Mouse (Mus musculus) lung, postnatal 36 days (tissue): ENCODE results near the gene Gpnmb.

Experiments
- DNase-seq: peaks from one replicate; pipeline ENCODE4 v3.0.0; 2022; ENCODE audit warnings: mixed read lengths

Gene Gpnmb

GRCm38 (mm10) chr6:49032783-49033182, 3.6 kb upstream of the Gpnmb start:
- no peak for DNase-seq

- no peak for DNase-seq
These were observed 919 bp downstream of the Gpnmb start for GRCm38 (mm10) chr6:49037268-49037662.

DNA sequence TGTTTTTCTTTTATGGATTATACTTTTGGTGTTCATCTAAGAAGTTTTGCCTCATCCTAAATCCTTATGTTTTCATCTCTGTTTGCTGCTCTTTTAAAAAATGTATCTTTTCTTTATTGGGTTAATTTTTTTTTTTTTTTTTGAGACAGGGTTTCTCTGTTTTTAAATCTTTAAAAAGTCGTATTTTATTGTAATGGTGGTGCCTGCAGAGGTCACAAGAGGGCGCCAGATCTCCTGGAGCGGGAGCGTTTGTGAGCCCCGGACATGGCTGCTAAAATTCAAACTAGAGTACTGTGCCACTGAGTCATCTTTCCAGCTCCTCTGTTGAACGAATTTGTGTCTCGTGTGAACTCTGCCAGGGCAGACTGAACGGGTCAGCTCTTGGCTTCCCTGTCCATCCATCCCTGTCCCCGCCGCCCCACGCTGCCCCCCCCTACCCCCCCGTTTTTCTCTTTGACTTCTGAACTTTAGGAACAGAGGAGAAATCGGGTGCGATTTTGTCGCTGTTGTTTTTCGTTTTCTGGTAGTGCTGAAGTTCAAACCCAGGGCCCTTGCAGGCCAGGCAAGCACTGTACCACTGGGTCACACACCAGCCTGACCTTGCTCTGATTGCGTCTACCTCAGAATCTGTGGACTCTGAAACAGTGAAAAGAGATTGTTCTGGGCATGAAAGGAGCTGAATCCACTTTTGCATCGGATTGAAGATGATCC, 3.3 kb downstream of the Gpnmb start:
- peak; percentile 70 for DNase-seq

- no peak for DNase-seq
These were observed 10.2 kb downstream of the Gpnmb start for GRCm38 (mm10) chr6:49046502-49046901.

DNA sequence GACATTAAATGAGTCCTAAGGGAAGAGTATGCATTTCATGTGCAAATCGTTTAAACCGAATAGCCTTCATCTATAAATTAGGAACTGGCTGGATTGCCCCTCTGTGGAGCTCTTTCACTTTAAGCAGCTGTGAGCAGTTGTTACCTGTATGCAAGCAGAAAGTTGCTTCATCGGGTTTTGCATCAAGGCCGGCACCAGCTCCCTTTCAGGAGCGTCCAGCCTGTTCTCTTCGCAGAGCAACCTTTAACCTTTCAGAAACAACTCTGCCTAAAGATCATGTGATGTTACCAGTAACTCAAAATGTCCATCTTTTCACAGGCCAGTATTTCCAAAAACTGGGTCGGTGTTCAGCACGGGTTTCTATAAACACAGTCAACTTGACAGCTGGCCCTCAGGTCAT, 10.6 kb downstream of the Gpnmb start:
- no peak for DNase-seq

DNA sequence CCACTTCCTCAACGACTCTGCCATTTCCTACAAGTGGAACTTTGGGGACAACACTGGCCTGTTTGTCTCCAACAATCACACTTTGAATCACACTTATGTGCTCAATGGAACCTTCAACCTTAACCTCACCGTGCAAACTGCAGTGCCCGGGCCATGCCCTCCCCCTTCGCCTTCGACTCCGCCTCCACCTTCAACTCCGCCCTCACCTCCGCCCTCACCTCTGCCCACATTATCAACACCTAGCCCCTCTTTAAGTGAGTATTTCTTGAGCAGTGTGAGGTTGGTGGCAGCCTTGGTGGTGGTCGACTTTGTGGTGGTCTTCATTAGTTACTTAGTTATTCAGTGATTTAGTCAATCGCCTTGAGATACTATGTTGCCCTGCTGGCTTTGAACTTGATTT, 11.5 kb downstream of the Gpnmb start:
- no peak for DNase-seq

- no peak for DNase-seq
These were observed 12.0 kb downstream of the Gpnmb start for GRCm38 (mm10) chr6:49048395-49048794.

GRCm38 (mm10) chr6:49050677-49051410, 14.5 kb downstream of the Gpnmb start:
- DNase-seq: no peak

- DNase-seq: no peak
These were observed 15.8 kb downstream of the Gpnmb start for GRCm38 (mm10) chr6:49052191-49052590.

DNA sequence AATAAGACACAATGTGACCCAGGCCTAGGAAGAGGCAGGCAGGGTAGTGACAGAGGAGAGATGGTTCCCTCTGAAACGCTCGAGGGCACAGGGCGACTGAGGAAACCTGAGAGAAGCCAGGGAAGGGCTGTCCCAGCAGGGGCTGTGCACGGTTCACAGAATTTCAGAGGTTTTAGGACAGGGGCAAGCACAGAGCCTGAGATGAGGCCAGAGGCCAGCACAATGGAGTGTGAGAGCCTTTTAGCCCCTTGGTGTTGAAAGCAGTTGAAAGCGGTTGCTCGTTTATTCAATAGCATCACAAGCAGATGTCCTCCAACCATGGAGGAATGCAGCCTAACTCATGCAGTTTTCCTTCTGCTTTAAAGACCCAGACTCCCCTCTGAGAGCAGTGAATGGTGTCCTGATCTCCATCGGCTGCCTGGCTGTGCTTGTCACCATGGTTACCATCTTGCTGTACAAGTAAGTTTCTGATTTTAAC, 18.9 kb downstream of the Gpnmb start:
- no peak for DNase-seq

GRCm38 (mm10) chr6:49056009-49056408, 19.7 kb downstream of the Gpnmb start:
- DNase-seq: no peak

- DNase-seq: peak; percentile 80
These were observed 21.0 kb downstream of the Gpnmb start for GRCm38 (mm10) chr6:49057053-49058021.

- no peak for DNase-seq
These were observed 32.0 kb downstream of the Gpnmb start for GRCm38 (mm10) chr6:49068361-49068760.

DNA sequence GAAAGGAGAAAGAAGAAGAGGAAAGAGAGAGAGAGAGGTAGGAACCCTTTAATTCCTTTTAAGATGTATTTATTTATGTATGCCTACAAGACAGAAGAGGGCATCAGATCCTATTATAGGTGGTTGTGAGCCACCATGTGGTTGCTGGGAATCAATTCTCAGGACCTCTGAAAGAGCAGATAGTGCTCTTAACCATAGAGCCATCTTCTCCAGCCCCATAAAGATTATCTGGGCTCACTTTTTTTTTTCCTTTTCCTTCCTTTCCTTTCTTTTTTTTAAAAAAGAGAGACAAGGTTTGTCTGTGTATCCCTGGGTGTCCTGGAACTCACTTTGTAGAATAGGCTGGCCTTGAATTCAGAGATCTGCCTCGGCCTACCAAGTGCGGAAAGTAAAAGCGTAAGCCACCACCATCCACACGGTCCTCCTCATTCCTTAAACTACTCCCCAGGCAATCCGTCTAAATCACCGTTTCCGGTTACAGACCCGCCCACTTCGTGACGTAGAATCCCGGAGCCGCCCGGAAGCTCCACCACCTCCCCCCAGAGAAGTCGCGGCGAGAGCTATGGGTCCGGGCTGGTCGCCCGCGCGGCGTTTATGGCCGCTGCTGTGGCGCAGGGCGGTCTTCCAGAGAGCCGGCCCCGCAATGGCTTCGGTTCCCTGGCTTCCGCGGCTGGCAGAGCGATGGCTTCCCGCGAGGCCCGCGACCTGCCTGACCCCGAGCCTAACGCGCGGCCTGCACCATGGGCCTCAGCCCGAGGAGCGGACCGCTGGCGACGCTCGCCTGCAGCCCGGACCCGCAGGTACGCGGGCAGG, 37.2 kb downstream of the Gpnmb start, which contains the start of gene Malsu1:
Gene Malsu1 (plus strand): TSS at position 492 of the 813 bp plus-strand sequence.
- DNase-seq: peak; percentile 97

DNA sequence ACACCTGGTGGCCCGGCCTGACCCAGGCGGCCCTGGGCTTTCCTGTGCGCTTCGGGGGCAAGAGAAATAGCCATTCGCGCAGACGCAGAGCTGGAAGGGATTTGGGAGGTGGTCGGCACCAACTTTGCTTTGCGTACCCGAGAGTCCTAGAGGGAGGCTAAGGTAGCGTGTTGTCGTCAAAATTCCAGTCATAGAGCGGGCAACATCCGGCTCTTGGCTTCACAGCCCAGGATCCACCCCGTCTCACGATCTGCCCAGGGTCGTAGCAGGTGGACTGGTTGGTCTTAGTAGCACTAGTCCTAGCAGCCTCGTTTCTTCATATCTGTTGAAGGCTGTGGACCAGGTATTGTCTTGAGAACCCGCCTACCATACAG, 37.8 kb downstream of the Gpnmb start:
- DNase-seq: peak; percentile 10

DNA sequence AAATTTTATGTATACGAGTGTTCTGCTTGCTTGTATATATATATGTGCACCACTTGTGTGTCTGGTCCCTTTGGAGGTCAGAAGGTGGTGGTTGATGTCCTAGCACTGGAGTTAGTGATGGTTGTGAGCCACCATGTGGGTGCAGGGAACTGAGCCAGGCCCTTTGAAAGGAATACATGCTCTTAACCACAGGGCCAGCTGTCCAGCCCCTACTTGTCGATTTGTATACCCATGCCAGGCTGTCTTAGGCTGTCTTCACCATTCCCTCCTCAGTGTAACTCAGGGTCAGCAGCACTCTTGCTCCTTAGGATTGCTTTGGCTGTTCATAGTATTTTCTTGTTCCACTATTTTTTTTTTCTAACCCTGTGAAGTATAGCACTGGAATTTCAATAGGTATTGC, 41.5 kb downstream of the Gpnmb start:
- DNase-seq: no peak

DNA sequence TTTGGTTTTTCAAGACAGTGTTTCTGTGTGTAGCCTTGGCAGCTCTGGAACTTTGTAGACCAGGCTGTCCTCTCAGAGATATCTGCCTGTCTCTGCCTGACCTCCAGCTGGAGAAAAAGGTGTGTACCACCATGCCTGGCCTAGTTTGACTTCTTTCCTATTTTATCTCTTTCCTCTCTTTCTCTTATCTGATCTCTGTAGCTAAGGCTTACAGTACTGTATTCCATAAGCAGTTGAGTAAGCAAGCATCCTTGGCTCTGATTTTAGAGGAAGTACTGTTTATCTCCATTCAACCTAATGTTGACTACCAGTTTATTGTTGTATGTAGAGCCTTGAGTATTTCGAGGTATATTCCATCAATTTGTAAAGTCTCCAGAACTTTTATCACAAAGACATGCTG, 43.0 kb downstream of the Gpnmb start:
- no peak for DNase-seq

DNA sequence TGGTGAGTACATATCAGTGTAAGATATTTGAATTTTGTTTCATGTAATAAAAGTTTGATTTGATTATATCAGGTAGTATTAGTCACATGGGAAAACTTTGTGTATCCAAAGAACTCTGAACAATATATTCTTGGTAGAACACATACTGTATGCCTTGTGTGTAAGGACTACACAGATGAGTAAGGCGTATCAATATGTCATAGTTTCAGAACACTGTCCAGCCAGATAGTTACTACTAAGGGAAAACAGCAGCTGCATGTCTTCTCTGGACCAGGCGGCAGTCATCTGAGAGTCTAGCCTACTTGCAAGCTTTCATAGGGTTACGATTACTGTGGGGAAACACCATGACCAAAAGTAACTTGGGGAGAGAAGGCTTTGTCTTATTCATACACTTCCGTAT, 46.7 kb downstream of the Gpnmb start:
- no peak for DNase-seq

- no peak for DNase-seq
These were observed 58.6 kb downstream of the Gpnmb start for GRCm38 (mm10) chr6:49094968-49095367.

DNA sequence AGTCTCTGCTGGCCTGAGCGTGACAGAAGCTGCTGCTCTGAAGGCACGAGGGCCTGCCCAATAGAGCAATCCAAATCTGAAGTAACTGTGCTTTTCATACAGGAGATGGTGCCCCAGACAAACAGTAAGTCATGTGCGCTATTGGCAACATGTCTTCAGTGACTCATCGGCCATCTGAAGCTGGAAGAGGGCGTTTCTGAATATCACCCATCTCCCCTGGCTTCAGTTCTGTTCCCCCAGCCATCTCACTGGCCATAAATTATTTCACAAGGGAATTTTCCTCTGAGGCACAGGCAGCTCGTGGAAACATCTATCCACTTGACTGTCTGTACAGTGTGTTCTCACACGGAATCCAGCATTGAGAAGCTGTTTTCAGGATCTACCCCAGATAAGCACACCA, 60.1 kb downstream of the Gpnmb start:
- DNase-seq: peak; percentile 77

GRCm38 (mm10) chr6:49096933-49097461, 60.7 kb downstream of the Gpnmb start:
- peak; percentile 91 for DNase-seq

DNA sequence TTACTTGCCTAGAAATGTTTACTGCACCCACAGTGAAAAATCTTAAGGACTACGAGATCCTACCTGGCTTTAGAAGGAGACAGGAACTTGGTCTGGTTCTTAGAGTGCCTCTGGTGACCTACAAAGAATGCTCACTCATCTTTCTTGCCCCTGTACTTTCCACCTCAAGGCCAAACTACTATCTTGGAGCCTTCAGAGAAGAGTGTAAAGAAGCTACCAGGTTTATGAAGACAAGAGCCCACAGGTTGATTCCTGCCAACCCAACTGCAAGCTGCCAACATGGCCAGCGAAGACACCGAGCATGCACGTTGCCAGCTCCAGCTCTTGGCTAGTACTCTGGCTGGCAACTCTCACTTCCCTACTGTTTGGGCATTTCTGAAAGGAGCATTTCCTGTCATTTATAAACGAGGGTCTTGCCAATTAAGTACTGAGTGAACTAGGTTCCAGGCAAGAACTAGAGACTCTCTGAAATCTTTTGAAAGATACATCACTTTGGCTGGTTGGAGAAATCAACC, 61.3 kb downstream of the Gpnmb start:
- peak; percentile 9 for DNase-seq
